Mouse (Mus musculus): ENCODE measurements around the gene Mettl7b. TPM values are rescaled to one million over a fixed set of nuclear protein-coding genes. Genes with fewer than 3 reads are reported as not detected.

The Mettl7b gene
- total RNA-seq, 2 experiments from 2014 or later = not detected

DNA sequence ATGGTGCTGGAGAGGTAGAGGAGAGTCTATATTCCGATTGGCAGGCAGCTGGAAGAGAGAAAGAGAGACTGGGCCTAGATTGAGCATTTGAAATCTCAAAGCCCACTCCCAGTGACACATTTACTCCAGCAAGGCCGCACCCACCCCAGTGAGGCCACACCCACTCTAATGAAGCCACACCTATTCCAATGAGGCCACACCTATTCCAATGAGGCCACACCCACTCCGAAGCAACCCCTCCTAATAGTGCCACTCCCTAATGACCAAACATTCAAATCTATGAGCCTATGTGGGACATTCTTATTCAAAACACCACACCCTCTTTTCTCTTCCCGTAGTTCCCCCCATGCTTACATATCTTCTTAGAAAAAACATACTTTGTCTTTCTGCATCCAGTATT, 13.3 kb downstream of the Mettl7b start:
- no peak for DNase-seq (ENCODE audit: low spot score in 2 of 2)

DNA sequence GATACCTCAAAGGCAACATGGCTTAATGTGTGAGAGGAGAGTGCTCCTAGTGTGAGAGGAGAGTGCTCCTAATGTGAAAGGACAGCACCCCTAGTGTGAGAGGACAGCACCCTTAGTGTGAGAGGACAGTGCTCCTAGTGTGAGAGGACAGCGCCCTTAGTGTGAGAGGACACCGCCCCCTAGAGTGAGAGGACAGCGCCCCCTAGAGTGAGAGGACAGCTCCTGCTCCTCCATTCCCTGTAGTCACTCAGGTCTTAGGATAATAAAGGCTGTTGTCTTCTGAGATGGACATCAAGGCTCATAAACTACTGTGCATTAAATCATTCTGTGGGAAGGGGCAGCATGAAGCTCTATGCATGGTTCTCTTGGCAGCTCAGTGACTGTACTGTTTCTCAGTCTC, 15.1 kb downstream of the Mettl7b start:
- no peak for DNase-seq (ENCODE audit: low spot score in 2 of 2)

DNA sequence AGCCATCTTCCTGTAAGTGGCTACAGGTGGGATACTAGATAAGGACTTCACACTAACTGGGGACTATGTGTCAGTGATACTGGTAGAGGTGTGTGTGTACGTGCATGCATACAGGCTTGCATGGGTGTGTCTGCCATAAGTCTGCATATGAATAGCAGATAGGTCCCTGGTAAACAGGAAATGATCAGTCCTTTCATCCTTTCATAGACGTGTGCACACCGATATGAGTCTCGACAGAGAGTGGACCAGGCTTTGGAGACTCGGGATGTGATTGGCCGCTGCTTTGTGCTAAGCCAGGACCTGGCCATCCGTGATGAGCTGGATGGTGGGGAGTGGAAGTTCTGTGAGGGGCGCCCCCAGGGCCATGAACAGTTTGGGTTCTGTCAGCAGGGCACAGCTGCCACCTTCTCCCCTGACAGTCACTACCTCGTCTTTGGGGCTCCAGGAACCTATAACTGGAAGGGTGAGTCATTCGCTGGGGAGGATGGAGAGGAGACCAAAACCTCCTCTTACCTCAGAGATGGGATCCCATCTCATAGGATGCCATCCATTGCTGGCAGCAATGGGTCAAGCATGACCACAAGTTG, 20.2 kb downstream of the Mettl7b start:
- DNase-seq (ENCODE audit: low spot score in 2 of 2) = no peak

DNA sequence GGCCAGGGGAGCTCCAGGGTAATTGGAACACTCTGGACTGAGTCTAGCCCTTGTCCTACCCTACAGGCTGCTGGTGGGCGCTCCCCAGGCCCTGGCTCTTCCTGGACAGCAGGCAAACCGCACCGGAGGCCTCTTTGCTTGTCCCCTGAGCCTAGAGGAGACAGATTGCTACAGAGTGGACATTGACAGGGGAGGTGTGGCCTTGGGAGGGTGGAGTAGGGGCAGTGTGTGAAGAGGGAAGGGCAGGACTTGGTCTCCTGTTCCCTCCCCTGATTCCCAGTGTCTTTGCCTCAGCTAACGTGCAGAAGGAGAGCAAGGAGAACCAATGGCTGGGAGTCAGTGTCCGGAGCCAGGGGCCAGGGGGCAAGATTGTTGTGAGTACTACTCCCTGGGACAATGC, 21.8 kb downstream of the Mettl7b start:
- no peak for DNase-seq (ENCODE audit: low spot score in 2 of 2)

DNA sequence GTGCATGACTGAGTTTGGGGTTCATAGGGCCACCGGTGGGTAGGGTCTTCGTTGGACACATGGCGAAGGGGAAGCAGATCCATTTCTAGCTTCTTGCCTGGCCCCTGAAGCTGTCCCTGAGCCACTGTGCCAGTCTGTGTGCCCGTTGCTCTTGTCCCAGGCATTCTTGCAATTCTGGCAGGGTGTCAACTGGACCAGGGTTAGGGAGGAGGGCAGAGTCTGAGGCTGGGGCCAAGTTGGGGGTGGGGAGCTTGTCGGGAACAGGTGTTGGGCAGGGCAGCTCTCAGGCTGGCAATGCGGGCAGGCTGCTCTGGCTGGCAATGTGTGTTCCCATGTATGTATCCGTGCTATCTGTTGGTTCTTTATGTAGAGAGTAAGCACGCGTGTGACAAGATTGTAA, 22.3 kb downstream of the Mettl7b start:
- no peak for DNase-seq (ENCODE audit: low spot score in 2 of 2)

DNA sequence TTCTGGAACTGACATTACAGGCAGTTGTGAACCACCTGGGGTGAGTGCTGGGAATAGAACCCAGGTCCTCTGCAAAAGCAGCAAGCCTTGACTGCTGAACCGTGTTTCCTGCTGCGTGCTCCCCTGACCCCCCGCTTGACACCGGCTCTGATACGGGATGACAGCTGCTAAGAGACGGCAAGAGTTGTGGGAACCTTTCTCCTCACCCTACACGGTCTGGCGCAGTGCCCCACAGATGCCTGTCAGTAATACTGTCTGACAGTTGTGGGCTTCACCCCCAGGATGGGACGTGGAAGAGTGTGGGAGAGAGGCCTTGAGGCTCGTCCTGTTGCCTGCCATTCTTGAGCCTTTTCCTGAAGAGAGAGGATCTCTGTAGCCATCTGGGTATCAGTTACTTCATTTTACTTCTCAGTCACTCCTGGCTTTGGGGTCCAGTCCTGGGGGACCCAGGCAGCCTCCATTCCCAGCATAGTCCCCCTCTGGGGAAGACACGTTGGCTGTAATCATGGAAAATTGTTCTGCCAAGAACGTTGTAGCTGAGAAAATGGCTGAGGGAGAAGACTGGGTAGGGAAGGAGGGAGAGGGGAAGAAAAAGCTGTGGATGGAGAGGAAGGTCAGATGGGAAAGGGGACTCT, 22.9 kb downstream of the Mettl7b start:
- DNase-seq (ENCODE audit: low spot score in 2 of 2) = no peak

DNA sequence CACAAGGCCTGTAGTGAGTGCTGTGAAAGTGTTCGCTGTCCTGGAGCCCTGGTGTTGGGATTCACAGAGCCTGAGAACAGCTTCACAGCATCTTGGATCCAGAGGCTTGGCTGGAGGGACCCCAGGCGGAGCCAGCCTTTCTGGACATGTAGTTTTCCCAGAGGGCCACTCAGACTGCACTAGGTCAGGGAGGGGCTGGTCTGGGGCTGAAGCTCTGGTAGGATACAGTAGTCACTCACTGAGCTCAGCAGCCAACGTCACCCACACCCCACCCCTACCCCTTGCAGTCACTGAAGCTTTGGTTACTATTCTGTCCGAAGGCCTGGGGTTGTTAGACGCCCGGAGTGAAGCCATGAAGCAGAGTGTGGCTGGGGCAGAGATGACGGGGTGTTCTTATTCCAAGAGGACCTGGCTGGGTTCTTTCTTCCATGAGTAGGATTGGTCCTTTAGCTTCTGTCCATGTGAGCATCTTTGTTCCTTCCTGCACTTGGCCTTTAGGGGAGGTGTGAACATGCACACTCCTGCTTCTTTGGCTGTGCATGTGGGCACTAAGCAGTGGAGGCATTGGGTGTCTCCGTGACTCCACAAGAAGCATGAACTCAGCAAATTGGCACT, 24.9 kb downstream of the Mettl7b start:
- DNase-seq (ENCODE audit: low spot score in 2 of 2) = no peak

DNA sequence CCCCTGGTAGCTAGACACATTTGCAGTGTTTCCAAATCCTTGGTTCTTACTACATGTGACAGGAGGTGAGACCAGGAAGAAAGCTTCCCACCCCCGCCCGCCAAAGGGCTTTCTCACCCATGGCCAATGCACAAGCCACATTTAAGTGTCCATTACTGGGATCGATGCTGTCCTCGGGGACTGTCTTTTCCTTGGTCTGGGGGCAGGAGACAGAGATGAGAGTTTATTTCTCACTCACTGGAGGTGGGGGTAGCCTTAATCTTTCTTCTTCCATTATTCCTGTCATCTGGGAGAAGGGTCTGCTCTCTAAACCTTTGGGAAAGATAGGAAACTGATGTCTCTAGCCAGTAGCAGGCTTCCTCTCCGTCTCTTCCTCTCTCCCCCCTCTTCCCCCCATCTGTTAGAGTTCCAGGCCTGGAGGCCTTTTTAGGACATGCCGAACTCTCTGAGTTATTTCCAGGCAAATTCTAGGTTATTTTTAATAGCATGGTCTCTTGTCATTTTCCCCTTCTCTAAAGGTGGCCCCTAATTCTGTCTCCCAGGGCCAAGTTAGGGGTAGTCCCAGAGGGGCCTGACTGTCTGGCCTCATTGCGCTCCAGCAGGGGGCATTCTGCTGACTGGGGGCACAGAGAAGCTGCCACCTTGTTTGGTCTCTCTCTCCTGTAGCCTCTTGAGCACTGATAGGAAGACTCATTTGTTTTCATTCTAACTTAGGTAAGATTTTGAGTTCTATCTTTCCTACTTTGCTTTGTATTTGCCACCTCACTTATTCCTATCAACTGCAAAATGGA, 25.6 kb downstream of the Mettl7b start:
- no peak for DNase-seq (ENCODE audit: low spot score in 2 of 2)

DNA sequence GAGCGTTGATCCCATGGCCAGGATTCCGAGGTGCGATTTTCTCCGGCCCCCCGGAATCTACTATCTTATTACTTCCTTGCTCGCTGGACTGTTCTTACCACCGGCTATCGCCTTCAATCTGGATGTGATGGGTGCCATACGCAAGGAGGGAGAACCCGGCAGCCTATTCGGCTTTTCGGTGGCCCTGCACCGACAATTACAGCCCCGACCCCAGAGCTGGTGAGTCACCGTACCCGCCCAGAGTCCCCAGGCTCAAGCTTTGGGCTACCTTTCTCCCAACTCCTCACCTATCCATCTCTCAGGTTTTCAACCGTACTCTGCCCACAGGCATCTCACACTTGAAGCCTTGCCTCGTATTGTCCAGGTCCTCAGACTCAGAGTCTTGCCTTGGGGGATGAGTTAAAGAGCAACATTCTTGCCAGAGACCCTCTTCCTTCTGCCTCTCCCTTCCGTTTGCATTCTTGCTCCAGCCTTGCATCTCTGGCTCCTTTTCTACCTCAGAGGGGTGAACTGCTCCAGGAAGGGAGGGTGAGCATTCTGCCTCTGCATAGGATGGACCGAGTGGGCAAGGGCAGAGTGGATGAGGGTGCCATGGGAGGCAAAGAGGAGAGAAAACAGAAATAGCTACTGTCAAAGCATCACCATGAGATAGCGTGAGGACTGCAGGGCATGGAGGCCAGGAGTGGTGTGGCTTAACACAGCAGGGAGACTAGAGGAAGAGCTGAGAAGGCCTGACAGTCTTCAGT, 26.6 kb downstream of the Mettl7b start:
- no peak for DNase-seq (ENCODE audit: low spot score in 2 of 2)

DNA sequence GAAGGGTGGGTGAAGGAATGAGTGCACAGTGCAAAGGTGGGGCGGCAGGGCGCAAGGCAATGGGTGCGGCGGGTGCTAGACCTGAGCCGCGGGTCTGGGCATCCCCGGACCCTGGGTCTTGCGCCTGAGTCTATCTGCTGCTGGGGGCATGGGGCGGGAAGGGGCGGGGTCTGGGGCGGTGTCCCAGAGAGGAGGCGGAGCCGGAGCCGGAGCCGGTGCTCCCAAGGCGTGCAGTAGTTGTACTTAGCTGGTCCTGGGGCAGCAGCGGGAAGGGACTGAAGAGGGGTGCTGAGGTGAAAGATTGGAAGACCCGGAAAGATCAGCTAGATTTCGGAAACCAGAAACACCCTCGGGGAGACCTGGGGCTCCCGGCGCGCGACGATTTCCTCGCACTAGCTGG, 27.2 kb downstream of the Mettl7b start, which contains the start of gene Itga7:
Gene Itga7 (plus strand): TSS at position 245 of the 400 bp plus-strand sequence.
- DNase-seq (ENCODE audit: low spot score in 2 of 2) = no peak

DNA sequence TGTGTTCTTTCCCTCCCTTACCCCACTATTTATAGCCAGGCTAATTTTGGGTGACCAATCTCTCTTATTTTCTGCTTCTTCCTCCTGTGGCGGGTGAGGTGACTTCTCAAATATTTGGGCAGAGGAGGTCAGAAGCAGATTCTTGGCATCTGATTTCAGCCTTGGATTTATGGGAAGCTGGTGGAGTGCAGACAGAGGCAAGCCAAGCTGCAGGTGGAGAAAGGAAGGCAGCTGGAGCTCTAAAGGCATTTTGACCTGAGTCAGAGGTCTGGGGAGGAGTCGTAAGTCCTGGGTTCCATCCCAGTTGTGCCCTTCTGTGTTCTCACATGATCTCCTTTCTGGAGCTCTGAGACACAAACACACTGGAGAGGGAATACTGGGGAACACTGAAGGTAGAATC, 29.3 kb downstream of the Mettl7b start:
- DNase-seq (ENCODE audit: low spot score in 2 of 2) = no peak

DNA sequence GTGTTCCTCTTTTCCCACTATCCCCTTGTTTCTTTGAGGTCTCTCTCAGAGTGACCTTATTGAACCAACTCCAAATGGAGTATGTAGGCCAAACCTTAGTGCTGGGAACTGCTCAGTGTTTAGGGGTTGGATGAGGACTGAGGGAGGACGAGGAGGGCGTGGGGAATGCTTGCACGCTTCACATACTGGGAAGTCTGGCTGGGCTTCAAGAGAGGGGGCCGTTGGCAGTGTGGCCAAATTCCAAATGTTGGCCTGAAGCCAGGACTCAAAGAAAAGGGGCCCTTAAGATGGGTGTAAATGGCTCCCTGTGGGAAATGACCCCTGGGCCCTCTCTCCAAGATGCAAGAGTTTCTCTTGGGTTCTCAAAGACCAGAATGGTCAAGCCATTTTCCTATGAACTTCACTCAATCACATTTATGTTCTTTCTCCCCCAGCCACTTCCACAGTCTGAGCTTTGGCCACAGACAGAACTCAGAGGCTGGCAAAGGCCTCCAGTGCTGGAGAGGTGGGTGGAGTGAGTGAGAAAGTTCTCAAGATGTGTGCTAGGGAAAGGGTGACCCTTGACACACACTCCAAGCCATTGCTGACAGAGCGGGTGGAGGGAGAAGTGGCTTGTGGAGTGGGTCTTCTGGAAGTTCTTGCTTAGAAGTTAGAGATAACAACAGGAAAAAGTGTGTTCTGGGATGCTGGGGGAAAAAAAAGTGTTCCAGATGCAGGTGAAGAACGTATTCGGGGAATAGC, 31.0 kb downstream of the Mettl7b start:
- DNase-seq (ENCODE audit: low spot score in 2 of 2) = no peak

DNA sequence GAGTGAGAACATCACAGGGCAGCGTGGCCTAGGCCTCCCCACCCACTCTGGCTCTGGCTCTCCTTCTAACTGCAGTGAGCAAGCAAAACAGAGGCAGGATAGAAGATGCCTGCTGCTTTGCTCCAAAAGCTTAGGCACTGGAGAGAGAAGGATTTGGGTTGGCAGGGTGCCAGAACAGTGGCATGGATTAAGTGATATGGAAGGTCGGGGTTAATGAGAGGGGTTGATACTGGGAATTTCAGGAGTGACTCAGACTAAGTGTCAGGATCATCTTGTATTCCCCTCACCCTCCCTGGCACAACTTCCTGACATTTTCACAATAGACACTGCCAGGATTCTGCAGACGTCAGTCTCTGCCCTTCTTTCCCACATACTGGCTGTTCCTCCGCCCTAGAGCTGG, 32.4 kb downstream of the Mettl7b start:
- DNase-seq (ENCODE audit: low spot score in 2 of 2) = no peak

DNA sequence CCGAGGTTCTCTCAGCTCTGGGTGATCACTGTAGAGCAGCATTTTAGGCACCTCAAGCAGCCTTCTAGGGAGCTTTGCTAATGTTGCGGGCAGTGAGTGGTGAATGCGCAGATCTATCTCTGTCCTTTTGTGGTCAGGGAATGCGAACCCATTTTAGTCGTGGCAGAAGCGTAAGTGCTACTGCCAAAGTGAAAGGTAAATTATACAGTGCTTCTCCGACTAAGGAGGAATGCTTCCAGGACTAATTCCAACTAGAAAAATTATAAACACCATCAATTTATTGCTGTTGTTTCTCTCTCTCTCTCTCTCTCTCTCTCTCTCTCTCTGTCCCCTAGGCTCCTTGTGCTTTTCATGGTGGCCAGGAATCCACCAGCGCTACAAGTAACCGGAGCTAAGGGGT, 36.9 kb downstream of the Mettl7b start, which contains the start of gene Bloc1s1:
Gene Bloc1s1 (minus strand): TSS at position 101 of the 400 bp plus-strand sequence.
- DNase-seq (ENCODE audit: low spot score in 2 of 2) = no peak

DNA sequence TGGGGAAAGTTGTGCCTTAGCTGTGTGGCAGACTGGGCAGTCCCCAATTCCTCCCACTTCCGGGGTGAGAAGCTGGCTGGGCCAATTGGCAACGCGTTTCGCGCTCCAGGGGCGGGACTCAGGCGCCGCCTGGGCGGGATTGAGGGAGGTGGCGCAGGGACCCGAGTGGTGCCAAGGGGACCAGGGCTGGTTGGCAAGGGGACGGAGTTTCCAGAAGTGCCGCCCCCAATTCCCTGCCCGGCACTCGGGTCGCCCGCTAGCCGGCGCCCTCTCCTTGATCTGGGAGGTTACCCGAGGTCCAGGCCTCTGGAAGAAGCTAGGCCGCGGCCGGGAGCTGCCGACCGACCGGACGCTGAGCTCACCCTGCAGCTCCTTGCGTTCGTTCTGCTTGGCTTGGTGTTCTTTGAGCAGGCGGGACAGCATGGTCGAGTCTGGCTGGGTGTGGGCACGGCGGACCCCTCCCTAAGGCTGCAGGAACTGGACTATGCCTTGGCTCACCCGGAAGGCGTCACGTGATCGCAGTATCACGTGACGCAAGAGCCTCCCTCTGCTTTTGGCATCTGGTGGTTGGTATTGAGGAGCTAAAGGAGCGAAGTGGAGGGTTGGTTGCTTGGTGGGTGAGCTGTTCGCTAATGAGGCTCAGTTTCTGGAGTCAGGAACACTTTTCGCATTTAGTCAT, 37.6 kb downstream of the Mettl7b start:
- peak; percentile 95 to 96 for DNase-seq (ENCODE audit: low spot score in 2 of 2)

DNA sequence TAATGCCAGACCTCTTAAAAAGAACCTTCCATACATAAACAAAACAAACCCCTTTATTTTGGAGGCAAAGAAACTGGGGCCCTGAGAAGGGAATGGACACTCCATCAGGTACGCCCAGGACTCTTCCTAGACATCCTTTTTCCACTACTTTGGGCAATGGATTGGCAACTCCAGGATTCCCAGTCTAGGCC, 38.1 kb downstream of the Mettl7b start, which contains the start of gene Rdh5:
Gene Rdh5 (minus strand): TSS at position 67 of the 191 bp plus-strand sequence.
- DNase-seq (ENCODE audit: low spot score in 2 of 2) = no peak

DNA sequence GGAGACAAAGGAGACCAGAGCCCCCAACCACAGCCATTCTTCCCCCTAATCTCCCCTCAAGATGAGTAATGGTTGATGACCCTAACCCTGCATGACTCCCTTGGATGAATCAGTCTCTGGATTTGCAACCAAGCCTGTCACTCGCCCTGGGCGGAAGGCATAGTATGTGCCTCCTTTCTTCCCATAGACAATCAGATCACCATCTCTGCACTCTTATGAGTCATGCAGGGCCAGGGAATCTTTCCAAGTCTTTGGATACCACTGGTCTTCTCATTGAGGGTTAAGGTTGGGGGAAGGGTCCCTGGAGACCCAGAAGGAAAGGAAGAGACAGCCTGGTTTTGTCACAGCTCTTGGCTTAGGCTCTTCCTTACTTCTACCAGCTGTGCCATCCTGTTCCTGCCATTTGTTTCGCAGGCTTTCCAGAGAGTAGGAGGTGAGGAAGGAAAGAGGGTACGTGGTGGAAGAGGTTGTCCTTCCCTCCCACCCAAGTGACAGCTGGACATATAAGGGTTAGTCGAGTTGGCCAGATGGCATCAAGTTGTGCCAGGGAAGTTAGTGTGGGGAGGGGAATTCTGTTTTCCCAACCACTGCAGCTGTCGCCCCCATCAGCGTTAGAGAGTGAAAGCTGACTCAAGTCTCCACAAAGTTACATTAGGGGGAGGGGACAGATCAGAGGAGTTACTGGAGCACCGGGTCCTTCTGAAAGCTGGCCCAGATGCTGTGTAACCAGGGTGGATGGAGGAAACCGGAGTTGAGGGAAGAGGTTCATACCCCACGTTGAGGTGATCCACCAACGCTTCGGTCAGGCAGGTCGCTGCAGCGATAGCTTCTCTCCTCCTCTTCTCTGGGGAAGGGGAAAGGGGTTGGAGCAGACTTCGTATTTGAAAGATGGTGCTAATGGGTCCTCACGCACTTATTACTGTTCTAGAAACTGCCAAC, 38.6 kb downstream of the Mettl7b start:
- DNase-seq (ENCODE audit: low spot score in 2 of 2) = peak; percentile 44 to 52

DNA sequence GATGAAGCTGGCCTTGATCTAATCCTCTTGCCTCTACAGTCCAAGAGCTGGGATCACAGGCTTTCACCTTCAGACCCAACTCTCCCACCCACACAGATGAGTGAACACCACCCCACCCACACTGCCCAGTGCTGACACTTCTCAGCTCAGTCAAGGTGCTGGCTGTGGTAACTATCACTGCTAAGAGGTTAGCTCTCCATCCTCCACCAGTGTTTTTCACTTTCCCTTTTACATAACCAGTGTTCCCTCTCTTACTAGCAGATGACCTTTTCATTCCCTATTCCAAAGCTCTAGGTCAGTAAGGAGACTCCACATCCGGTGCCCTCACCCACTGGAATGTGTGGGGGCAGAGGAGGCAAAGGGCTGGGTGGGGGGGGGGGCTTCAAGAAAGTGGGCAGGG, 39.5 kb downstream of the Mettl7b start:
- no peak for DNase-seq (ENCODE audit: low spot score in 2 of 2)

DNA sequence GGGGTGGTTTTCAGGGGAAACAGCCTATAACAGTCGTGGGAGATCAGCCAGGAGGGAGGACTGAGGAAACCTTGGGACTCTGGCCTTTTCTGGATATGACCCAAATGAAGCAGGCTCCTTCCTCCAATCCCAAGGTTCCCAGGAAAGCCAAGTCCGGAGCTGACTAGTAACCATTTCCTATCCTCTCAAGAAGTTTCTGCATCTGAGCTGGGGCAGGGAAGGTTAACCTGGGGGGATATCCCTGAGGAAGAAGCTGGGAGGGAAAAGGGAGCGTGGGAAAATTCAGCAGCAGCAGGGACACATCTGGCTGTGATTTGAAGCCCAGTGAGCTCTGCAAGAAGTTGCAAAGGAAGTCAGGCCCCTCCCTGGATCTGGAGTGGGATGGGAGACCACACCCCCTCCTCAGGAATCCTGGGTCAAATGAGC, 40.0 kb downstream of the Mettl7b start:
- DNase-seq (ENCODE audit: low spot score in 2 of 2) = no peak
